Mouse (Mus musculus): Measurements from ENCODE around the gene Hmx2. TPM values are rescaled to one million over a fixed set of nuclear protein-coding genes. Genes with fewer than 3 reads are reported as not detected.

Hmx2 gene
- polyA plus RNA-seq, 2 experiments: 0.09 TPM; not detected in 1

- Histone ChIP-seq H3K9ac (ENCODE audit: low read depth, low read length, severe bottlenecking) (no peak overlapping the region), H3K4me3 (replicated peaks; ENCODE audit: low read length) (no peak overlapping the region), H3K4me2 (replicated peaks; ENCODE audit: low read depth, low read length, severe bottlenecking) (no peak overlapping the region), H3K27ac (replicated peaks; ENCODE audit: low read depth, low read length) (no peak overlapping the region), H3K4me1 (ENCODE audit: control insufficient read depth, insufficient read depth, low read length) (no peaks in the 10 kb centered on the region), H3K9me3 (ENCODE audit: control insufficient read depth, low read length) (no peaks in the 10 kb centered on the region), H3K36me3 (ENCODE audit: control insufficient read depth, insufficient read depth, low read length) (no peaks in the 10 kb centered on the region), H3K27me3 (ENCODE audit: control insufficient read depth, insufficient read depth, low read length) (no peaks in the 10 kb centered on the region)
- ATAC-seq (ENCODE audit: low FRiP score, low read depth): no peak
- TF ChIP-seq POLR2A (IDR thresholded peaks at IDR 0.05; ENCODE audit: borderline replicate concordance, extremely low read depth, insufficient read depth, insufficient read length): no peak
- no peak for DNase-seq (ENCODE audit: low spot score)
- WGBS: 85% methylated on average over 4 of the region's 4 CpGs
These were observed 56.9 kb downstream of the Hmx2 start for GRCm38 (mm10) chr7:131605481-131605880.

Other genes with a start within 250 kb of the Hmx2 start
- gene Cuzd1, start 226.5 kb upstream of the Hmx2 start, polyA plus RNA-seq (2012; rRNA removed): 0.08 and 0.32 TPM in 2 replicates
- 0.11 TPM in 1 of 2 replicates, not detected in the other for gene Cuzd1, start 226.5 kb upstream of the Hmx2 start, polyA plus RNA-seq (2014; fragmentation: Nextera tagmentation; extraction: Ambion mirVana)
- gene Fam24b, start 219.3 kb upstream of the Hmx2 start, polyA plus RNA-seq (2012; rRNA removed): 0.40 and 0.78 TPM in 2 replicates
- gene Fam24b, start 219.3 kb upstream of the Hmx2 start, polyA plus RNA-seq (2014; fragmentation: Nextera tagmentation; extraction: Ambion mirVana): not detected in 2 replicates
- gene Fam24a, start 214.9 kb upstream of the Hmx2 start, polyA plus RNA-seq (2012; rRNA removed): not detected in 2 replicates
- 0.40 TPM in 1 of 2 replicates, not detected in the other for gene Fam24a, start 214.9 kb upstream of the Hmx2 start, polyA plus RNA-seq (2014; fragmentation: Nextera tagmentation; extraction: Ambion mirVana)
- 15.0 and 15.4 TPM in 2 replicates for gene 2310057M21Rik, start 186.0 kb upstream of the Hmx2 start, polyA plus RNA-seq (2012; rRNA removed)
- gene 2310057M21Rik, start 186.0 kb upstream of the Hmx2 start, polyA plus RNA-seq (2014; fragmentation: Nextera tagmentation; extraction: Ambion mirVana): 19.6 and 26.4 TPM in 2 replicates
- 72.1 and 77.7 TPM in 2 replicates for gene Pstk, start 177.6 kb upstream of the Hmx2 start, polyA plus RNA-seq (2012; rRNA removed)
- gene Pstk, start 177.6 kb upstream of the Hmx2 start, polyA plus RNA-seq (2014; fragmentation: Nextera tagmentation; extraction: Ambion mirVana): 70.4 and 71.5 TPM in 2 replicates
- gene Ikzf5, start 138.3 kb upstream of the Hmx2 start, polyA plus RNA-seq (2012; rRNA removed): 14.3 and 18.1 TPM in 2 replicates
- gene Ikzf5, start 138.3 kb upstream of the Hmx2 start, polyA plus RNA-seq (2014; fragmentation: Nextera tagmentation; extraction: Ambion mirVana): 16.2 and 17.2 TPM in 2 replicates
- 16.3 and 25.4 TPM in 2 replicates for gene Acadsb, start 138.2 kb upstream of the Hmx2 start, polyA plus RNA-seq (2012; rRNA removed)
- gene Acadsb, start 138.2 kb upstream of the Hmx2 start, polyA plus RNA-seq (2014; fragmentation: Nextera tagmentation; extraction: Ambion mirVana): 83.1 and 88.9 TPM in 2 replicates
- 0.04 TPM in 1 of 2 replicates, not detected in the other for gene Hmx3, start 5.9 kb upstream of the Hmx2 start, polyA plus RNA-seq (2012; rRNA removed)
- not detected in 2 replicates for gene Hmx3, start 5.9 kb upstream of the Hmx2 start, polyA plus RNA-seq (2014; fragmentation: Nextera tagmentation; extraction: Ambion mirVana)
- 169 and 185 TPM in 2 replicates for gene Bub3, start 11.4 kb downstream of the Hmx2 start, polyA plus RNA-seq (2012; rRNA removed)
- gene Bub3, start 11.4 kb downstream of the Hmx2 start, polyA plus RNA-seq (2014; fragmentation: Nextera tagmentation; extraction: Ambion mirVana): 188 and 189 TPM in 2 replicates